Mouse (Mus musculus): ENCODE data around the gene Il3ra.

Il3ra gene

GRCm38 (mm10) chr14:14345948-14346812 lies at the start of gene Il3ra:
Gene Il3ra, plus strand, starts transcription at chr14:14346275.
- peak; percentile 47 to 61 for DNase-seq (ENCODE audit: low spot score in 2 of 2)

GRCm38 (mm10) chr14:14308938-14309337 lies 37.1 kb upstream of the Il3ra start:
- DNase-seq (ENCODE audit: low spot score in 2 of 2): no peak

- DNase-seq (ENCODE audit: low spot score in 2 of 2): no peak
Measured at GRCm38 (mm10) chr14:14309416-14309815, 36.7 kb upstream of the Il3ra start.

GRCm38 (mm10) chr14:14322528-14322927 lies 23.5 kb upstream of the Il3ra start, which contains the start of gene Olfr31:
Gene Olfr31, plus strand, starts transcription at chr14:14322828.
- no peak for DNase-seq (ENCODE audit: low spot score in 2 of 2)

GRCm38 (mm10) chr14:14345113-14345871 lies 783 bp upstream of the Il3ra start:
- peak; percentile 86 to 89 for DNase-seq (ENCODE audit: low spot score in 2 of 2)

GRCm38 (mm10) chr14:14346813-14347100 lies 682 bp downstream of the Il3ra start:
- no peak for DNase-seq (ENCODE audit: low spot score in 2 of 2)

- DNase-seq (ENCODE audit: low spot score in 2 of 2): no peak
Measured at GRCm38 (mm10) chr14:14347151-14347835, 1.2 kb downstream of the Il3ra start.

- DNase-seq (ENCODE audit: low spot score in 2 of 2): no peak
Measured at GRCm38 (mm10) chr14:14347836-14348621, 2.0 kb downstream of the Il3ra start.

- peak in 1 of 2 experiments; percentile 4 for DNase-seq (ENCODE audit: low spot score in 2 of 2)
Measured at GRCm38 (mm10) chr14:14348674-14349401, 2.8 kb downstream of the Il3ra start.

GRCm38 (mm10) chr14:14349485-14350262 lies 3.6 kb downstream of the Il3ra start:
- DNase-seq (ENCODE audit: low spot score in 2 of 2): no peak

- DNase-seq (ENCODE audit: low spot score in 2 of 2): no peak
Measured at GRCm38 (mm10) chr14:14350263-14351147, 4.4 kb downstream of the Il3ra start.

GRCm38 (mm10) chr14:14351148-14351455 lies 5.0 kb downstream of the Il3ra start:
- no peak for DNase-seq (ENCODE audit: low spot score in 2 of 2)

- DNase-seq (ENCODE audit: low spot score in 2 of 2): no peak
Measured at GRCm38 (mm10) chr14:14351721-14352590, 5.9 kb downstream of the Il3ra start.

- DNase-seq (ENCODE audit: low spot score in 2 of 2): no peak
Measured at GRCm38 (mm10) chr14:14352606-14353005, 6.5 kb downstream of the Il3ra start.

GRCm38 (mm10) chr14:14353081-14353732 lies 7.1 kb downstream of the Il3ra start:
- DNase-seq (ENCODE audit: low spot score in 2 of 2): no peak

GRCm38 (mm10) chr14:14353740-14354510 lies 7.8 kb downstream of the Il3ra start:
- no peak for DNase-seq (ENCODE audit: low spot score in 2 of 2)

Measured in urinary bladder, adult 18-20 months (tissue).